Comparison of ENCODE assay signal across 9 mouse cellular contexts in genomic region chr5:72269652-72270051, GRCm38 (mm10).
DNase-seq lines count a peak whose midpoint lies in the region; ATAC-seq and TF ChIP-seq lines count a peak whose summit lies in the region.
"Had no signal": no experiment of that assay in that cellular context is flagged by ENCODE, and none has a peak within 500 bp of the region (broad histone marks: within the 10 kb centered on the region; RNA-seq: fewer than 3 reads in every experiment).

No protein-coding gene starts in this region.

- H3K4me1 ChIP-seq in kidney, adult 2 months (ENCODE audit: control insufficient read depth, insufficient read depth, low read length) = peaks cover 10% of the 10 kb centered on the region
- peaks cover 5% of the 10 kb centered on the region; the same call in 1 of the 2 replicates for H3K4me1 ChIP-seq in kidney, embryonic 16.5 days (ENCODE audit: insufficient read depth, low read length)
- H3K4me1 ChIP-seq in midbrain, embryonic 16.5 days (ENCODE audit: control insufficient read depth, insufficient read depth, low read length) = peaks cover 2% of the 10 kb centered on the region; the same call in 1 of the 2 replicates
- H3K4me1 ChIP-seq: embryonic facial prominence, embryonic 15.5 days had no signal

- H3K27ac ChIP-seq in kidney, adult 2 months (ENCODE audit: insufficient read depth, low read depth, low read length) = no peak overlapping the region
- H3K27ac ChIP-seq in kidney, embryonic 16.5 days (ENCODE audit: low read length) = no peak overlapping the region
- no peak overlapping the region for H3K27ac ChIP-seq in midbrain, embryonic 16.5 days (ENCODE audit: low read length)

- ATAC-seq in kidney, embryonic 16.5 days (ENCODE audit: low FRiP score, low TSS enrichment) = no peak
- peak; percentile 85 for ATAC-seq in common myeloid progenitor, adult 5-6 weeks (replicated peaks; ENCODE audit: low read depth, poor library complexity, severe bottlenecking)
- peak; percentile 51 for ATAC-seq in midbrain, embryonic 16.5 days

- no peaks in the 10 kb centered on the region for H3K27me3 ChIP-seq in kidney, adult 2 months (replicated peaks; ENCODE audit: control insufficient read depth, insufficient read depth, low read length)
- H3K27me3 ChIP-seq in kidney, embryonic 16.5 days (ENCODE audit: insufficient read depth, low read length) = no peaks in the 10 kb centered on the region
- no peaks in the 10 kb centered on the region for H3K27me3 ChIP-seq in midbrain, embryonic 16.5 days (ENCODE audit: control insufficient read depth, insufficient read depth, low read depth, low read length)
- H3K27me3 ChIP-seq: embryonic facial prominence, embryonic 15.5 days had no signal

- no peak overlapping the region for H3K4me2 ChIP-seq in kidney, embryonic 16.5 days (replicated peaks; ENCODE audit: low read depth, low read length)
- no peak overlapping the region for H3K4me2 ChIP-seq in midbrain, embryonic 16.5 days (ENCODE audit: low read length)
- H3K4me2 ChIP-seq: embryonic facial prominence, embryonic 15.5 days had no signal

- DNase-seq in kidney, adult 2 months = peak; percentile 49
- DNase-seq in 3T3-L1 (ENCODE audit: low read depth, low spot score) = peak; percentile 67
- peak; percentile 47 for DNase-seq in CD4-positive helper T cell, adult 2 months (ENCODE audit: low read depth, low spot score)
- no peak for DNase-seq in frontal cortex, postnatal 25 days (ENCODE audit: low spot score in 2 of 2)
- no peak for DNase-seq in frontal cortex, postnatal 14 days (ENCODE audit: low spot score in 2 of 2)

- TF ChIP-seq CTCF in kidney, adult 2 months (conservative IDR thresholded peaks at IDR 0.05; ENCODE audit: insufficient read depth, insufficient read length, low read depth, low read length) = 0 out of 2 replicates have a peak, but pooled peaks have one; percentile 4

- H3K9me3 ChIP-seq in kidney, embryonic 16.5 days (ENCODE audit: low read length) = no peaks in the 10 kb centered on the region
- no peaks in the 10 kb centered on the region for H3K9me3 ChIP-seq in midbrain, embryonic 16.5 days (replicated peaks; ENCODE audit: control insufficient read depth, low read length, poor library complexity, severe bottlenecking)
- H3K9me3 ChIP-seq: embryonic facial prominence, embryonic 15.5 days had no signal

- no peak for TF ChIP-seq POLR2A in kidney, adult 2 months (IDR thresholded peaks at IDR 0.05; ENCODE audit: low read depth, low read length)

- WGBS in kidney, adult 2 months = 46% methylated on average over 8 of the region's 8 CpGs
- 61% methylated on average over 8 of the region's 8 CpGs for WGBS in kidney, embryonic 16.5 days
- 49% methylated on average over 8 of the region's 8 CpGs for WGBS in midbrain, embryonic 16.5 days

- no peak overlapping the region for H3K4me3 ChIP-seq in kidney, adult 2 months (ENCODE audit: insufficient read depth, low read depth, low read length)
- no peak overlapping the region for H3K4me3 ChIP-seq in kidney, embryonic 16.5 days (ENCODE audit: low read length)
- H3K4me3 ChIP-seq in midbrain, embryonic 16.5 days (ENCODE audit: low read depth, low read length) = no peak overlapping the region
- H3K4me3 ChIP-seq: embryonic facial prominence, embryonic 15.5 days had no signal

- H3K9ac ChIP-seq in kidney, embryonic 16.5 days (replicated peaks; ENCODE audit: low read length) = no peak overlapping the region
- H3K9ac ChIP-seq in midbrain, embryonic 16.5 days (ENCODE audit: low read depth, low read length) = no peak overlapping the region
- H3K9ac ChIP-seq: embryonic facial prominence, embryonic 15.5 days had no signal

- no peaks in the 10 kb centered on the region; the same call in none of the 2 replicates for H3K36me3 ChIP-seq in kidney, adult 2 months (ENCODE audit: control insufficient read depth, insufficient read depth, low read length)
- H3K36me3 ChIP-seq in kidney, embryonic 16.5 days (ENCODE audit: insufficient read depth, low read length) = peaks cover 10% of the 10 kb centered on the region; the same call in 1 of the 2 replicates
- peaks cover 3% of the 10 kb centered on the region; the same call in 1 of the 2 replicates for H3K36me3 ChIP-seq in midbrain, embryonic 16.5 days (ENCODE audit: control insufficient read depth, insufficient read depth, low read length)

Comparison
In these comparisons a context has a peak if more than half of its experiments do, and no peak if none do; other contexts are left out.
1. DNase-seq: peak in kidney, adult 2 months (single experiment), 3T3-L1 (single experiment) and CD4-positive helper T cell, adult 2 months (single experiment); none in frontal cortex, postnatal 25 days (0 of 2) and frontal cortex, postnatal 14 days (0 of 2).